Mouse (Mus musculus): Measurements from ENCODE around the gene Glcci1. TPM values are rescaled to one million over a fixed set of nuclear protein-coding genes. Genes with fewer than 3 reads are reported as not detected.
A peak's percentile ranks its signal among the peaks of the same experiment; 100 is the strongest.
"Not testable (repeated sequence)": the region's sequence is repeated elsewhere in the genome, so short reads cannot be mapped to it uniquely, and the experiment has no call there.

The Glcci1 gene
- total RNA-seq, 2 experiments from 2014 or later: 2.6 to 3.7 TPM

- ATAC-seq (replicated peaks; ENCODE audit: poor library complexity, severe bottlenecking): not testable (repeated sequence)
Observed at GRCm38 (mm10) chr6:8541531-8541930, 32.1 kb downstream of the Glcci1 start.

GRCm38 (mm10) chr6:8544822-8545221 lies 35.4 kb downstream of the Glcci1 start:
- no peak for ATAC-seq (replicated peaks; ENCODE audit: poor library complexity, severe bottlenecking)

- no peak for ATAC-seq (replicated peaks; ENCODE audit: poor library complexity, severe bottlenecking)
Observed at GRCm38 (mm10) chr6:8545780-8546179, 36.4 kb downstream of the Glcci1 start.

DNA sequence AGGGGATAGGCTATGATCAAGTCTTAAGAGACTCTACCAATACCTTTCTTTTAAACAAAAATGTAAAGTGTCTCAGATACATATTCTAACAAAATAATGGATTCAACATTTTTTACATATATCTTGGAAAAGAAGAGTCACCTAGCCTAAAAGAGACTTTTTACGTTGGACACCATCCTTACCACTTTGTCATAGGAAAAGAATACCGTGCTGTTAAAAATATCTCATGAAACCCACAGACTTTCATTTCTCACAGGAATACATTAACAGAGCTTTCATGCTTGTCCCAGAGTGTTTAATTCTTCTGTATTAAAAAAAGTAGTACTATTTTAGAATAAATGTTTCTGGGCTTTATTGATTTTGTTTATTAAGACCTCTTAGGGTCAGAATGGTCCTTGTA lies 41.8 kb downstream of the Glcci1 start:
- ATAC-seq (replicated peaks; ENCODE audit: poor library complexity, severe bottlenecking): no peak

DNA sequence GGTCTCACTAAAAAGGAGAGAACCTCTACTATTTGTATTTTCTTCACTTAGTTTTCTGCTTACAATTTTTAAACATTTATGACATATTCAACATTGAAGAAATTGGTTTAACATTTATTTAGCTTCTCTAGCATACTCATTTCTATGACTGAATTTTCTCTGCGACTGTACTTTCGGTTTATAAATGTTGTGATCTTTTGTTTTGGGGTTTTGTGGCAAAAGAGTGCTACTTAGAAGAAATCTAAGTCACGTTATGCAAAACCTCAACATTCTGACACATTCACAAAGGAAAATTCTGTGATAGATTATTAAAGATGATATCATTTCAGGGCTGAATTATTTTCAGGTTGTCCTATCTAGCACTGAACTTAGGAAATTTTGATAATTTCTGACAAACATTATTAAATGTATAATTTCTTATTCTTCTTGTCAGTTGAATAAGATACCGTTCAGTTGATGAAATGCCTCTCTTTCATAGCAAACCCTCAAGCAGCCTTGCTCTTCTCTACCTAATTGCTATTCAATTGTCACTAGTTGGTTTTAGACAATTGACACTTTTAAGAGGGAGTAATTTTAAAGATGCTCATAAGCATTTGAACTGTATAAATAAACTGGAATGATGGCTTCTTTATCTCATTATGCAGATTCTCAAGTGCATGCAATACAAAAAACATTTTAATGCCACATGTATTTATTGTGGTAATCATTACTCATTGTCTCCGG lies 47.6 kb downstream of the Glcci1 start:
- ATAC-seq (replicated peaks; ENCODE audit: poor library complexity, severe bottlenecking): no peak

- ATAC-seq (replicated peaks; ENCODE audit: poor library complexity, severe bottlenecking): no peak
Observed at GRCm38 (mm10) chr6:8560682-8561081, 51.3 kb downstream of the Glcci1 start.

DNA sequence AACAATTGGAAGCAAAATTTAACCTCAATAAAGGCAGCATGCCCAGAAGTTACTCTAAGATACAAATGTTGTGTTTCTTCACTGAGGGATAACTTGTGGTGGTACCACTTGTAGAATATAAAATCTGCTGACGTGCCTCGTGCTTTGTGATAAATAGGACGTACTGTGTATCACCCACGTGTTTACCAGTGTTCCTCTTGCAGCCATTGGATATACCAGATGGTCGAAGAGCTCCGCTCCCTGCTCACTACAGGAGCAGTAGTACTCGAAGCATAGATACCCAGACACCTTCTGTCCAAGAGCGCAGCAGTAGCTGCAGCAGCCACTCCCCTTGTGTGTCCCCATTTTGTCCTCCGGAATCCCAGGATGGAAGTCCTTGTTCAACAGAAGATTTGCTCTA lies 73.0 kb downstream of the Glcci1 start:
- no peak for ATAC-seq (replicated peaks; ENCODE audit: poor library complexity, severe bottlenecking)

GRCm38 (mm10) chr6:8583892-8584291 lies 74.5 kb downstream of the Glcci1 start:
- ATAC-seq (replicated peaks; ENCODE audit: poor library complexity, severe bottlenecking): no peak

GRCm38 (mm10) chr6:8591665-8592064 lies 82.3 kb downstream of the Glcci1 start:
- ATAC-seq (replicated peaks; ENCODE audit: poor library complexity, severe bottlenecking): no peak

GRCm38 (mm10) chr6:8617369-8617768 lies 108.0 kb downstream of the Glcci1 start:
- ATAC-seq (replicated peaks; ENCODE audit: poor library complexity, severe bottlenecking): no peak; the same call in 1 of the 2 replicates

- ATAC-seq (replicated peaks; ENCODE audit: poor library complexity, severe bottlenecking): no peak
Observed at GRCm38 (mm10) chr6:8619582-8620350, 110.4 kb downstream of the Glcci1 start.

GRCm38 (mm10) chr6:8623045-8623444 lies 113.6 kb downstream of the Glcci1 start:
- ATAC-seq (replicated peaks; ENCODE audit: poor library complexity, severe bottlenecking): no peak

DNA sequence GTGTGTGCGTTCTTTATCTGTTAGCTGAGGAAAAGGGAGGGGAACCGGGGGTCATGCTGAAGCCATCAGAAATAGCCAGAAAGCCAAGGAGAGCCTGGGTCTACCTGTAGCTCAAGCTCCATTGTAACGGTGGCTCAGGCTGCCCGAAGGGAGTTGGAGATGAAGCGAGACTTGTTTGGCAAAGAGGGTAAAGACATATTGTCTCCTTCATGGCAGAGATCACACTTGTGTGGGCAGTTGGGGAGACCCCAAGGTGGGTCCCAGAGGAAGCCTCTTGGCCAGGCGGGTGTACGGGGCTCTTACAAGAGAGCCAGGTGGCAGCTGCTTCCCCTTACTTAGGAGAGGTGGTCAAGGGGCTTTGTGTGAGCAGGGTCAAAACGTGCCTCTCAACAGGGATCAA lies 118.8 kb downstream of the Glcci1 start:
- ATAC-seq (replicated peaks; ENCODE audit: poor library complexity, severe bottlenecking): no peak

DNA sequence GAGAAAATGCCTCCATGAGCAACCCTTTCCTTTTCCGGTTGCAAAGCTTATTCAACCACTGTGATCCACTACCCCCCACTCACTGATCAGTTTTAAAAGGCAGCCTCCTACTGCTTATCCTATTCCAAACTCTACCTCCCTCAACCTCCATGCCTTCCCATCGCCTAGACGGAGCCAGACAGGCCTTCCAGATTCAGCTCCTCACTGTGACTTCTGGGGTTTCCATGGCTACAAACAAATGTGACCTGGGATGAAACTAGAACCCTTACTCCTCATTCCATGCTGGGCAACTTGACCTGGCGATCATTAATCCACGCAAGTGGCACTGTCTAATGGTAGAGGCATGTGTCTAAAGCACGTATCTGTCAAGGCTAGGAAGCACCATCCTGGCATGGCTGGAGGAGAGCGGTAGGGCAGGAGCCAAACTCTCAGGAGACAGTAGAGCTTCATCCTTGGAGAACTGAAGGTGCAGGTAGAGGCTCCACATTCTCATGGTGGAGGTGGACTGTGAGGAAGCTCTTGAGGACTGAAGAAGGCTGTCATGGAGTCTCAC lies 119.4 kb downstream of the Glcci1 start:
- ATAC-seq (replicated peaks; ENCODE audit: poor library complexity, severe bottlenecking): no peak

DNA sequence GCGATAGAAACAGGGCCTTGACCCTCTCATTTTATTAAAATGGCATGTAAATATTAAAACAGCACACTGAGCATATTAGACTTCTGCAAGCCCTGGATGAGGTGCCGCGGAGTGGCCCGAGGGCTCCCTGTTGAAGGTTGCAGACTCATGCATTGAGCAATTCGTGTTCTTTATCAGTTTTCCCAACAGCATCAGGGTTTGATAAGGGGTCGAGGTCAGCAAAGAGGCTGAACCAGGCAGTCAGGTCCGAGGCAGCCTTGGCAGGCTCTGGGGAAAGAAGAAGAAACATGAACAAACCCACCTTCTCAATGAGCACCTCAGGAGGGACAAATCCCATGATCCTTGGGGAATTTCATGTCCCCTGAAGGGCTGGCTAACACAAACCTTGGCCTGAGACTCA lies 121.1 kb downstream of the Glcci1 start:
- no peak for ATAC-seq (replicated peaks; ENCODE audit: poor library complexity, severe bottlenecking)

DNA sequence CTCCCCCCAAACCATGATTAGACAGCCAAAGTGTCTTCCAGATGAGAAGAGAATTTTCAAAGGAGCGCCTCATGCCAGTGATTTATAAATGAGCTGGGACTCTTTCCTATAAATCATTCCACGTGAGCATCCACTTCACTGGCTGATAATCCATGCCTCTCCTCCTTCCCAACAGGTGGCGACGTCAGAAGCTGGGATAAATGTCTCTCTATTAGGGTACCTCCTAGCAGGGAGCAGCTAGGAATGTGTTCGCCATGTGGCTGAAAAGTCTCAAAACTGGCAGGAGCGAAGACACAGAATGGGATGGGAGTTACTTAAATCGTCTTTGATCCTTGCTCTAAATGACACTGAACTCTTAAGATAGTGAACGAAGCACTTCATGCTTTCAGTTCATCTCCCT lies 122.0 kb downstream of the Glcci1 start:
- ATAC-seq (replicated peaks; ENCODE audit: poor library complexity, severe bottlenecking): no peak

DNA sequence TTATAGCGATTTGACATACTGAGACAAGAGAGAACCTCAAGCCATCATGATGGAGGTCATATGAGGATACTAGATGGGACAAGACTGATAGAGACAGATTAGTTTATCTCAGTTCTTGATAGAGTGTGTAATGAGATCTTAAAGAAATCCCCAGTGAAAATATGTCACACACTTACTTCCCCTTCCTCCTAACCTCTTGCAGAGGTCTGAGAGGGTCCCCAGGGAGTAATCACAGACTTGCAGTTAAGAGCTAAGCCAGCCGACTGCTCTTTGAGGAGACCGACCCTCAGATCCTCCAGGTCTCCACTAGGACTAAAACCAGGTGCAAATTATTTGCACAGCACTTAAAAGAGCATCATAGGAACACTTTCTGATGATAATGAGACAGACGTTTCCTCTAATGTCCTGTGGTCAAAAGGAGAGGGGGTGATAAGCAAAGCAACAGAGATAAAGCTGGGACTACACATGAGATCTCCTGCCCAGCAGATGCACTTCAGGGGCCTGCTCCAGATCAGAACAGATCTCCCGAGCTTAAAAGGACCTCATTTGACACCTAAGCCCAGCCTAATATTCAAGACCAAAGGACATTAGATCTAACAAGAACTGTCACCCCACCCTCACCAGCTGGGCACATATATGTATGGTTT lies 122.7 kb downstream of the Glcci1 start:
- peak; percentile 17; the same call in 1 of the 2 replicates for ATAC-seq (replicated peaks; ENCODE audit: poor library complexity, severe bottlenecking)

DNA sequence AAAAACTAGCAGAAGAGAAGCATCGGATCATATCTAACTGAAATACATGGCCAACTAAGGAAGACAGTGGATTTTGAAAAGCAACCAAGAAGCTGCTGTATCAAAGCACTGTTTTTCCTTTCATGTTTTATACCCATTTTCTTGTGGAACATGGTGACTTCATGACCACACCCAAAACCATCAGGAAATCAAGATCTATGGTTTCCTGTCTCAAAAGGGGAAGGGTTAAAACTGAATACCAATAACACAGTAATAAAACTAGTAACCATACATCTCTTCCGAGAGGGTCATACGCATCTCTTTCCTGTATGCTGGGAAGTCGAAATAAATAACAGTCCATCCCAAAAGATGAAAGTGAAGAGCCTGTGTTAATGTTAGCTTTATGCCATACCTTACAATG lies 123.3 kb downstream of the Glcci1 start:
- no peak for ATAC-seq (replicated peaks; ENCODE audit: poor library complexity, severe bottlenecking)

DNA sequence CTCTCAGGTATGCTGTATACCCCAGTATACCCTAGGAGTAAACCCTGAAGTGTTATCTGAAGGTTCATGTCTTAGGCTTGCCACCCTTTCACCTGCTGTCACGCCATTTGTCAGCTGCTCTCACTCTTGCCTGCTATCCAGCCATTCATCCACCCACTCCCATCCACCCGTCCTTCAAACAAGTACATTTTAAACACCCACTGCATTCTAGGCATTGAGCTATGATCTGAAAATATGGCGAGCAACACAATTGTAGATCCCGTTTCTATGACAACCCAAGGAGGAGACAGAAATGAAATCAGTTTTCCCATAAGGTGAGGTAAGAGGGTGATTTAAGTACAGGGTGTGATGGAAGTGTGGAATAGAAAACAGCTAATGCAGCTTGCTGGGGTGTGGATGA lies 128.7 kb downstream of the Glcci1 start:
- no peak for ATAC-seq (replicated peaks; ENCODE audit: poor library complexity, severe bottlenecking)

DNA sequence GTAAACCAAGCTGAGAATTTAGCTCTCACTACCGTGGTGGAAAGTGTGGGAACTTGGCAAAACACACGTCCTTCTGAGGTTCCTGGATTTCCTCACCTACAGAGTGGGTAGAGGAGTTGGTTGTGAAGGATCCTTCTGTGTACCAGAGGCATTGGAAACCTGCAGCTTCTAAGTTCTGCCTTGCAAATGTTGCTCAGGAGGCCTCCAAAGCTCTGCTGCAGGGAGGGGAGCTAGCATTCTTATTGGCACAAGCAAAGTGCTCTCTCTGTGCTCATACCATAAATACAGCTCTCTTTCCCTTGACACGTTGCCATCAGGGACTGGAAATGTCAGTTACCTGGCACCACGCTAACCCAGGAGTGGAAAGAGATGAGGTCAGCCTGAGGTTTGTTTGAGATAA lies 129.5 kb downstream of the Glcci1 start:
- no peak for ATAC-seq (replicated peaks; ENCODE audit: poor library complexity, severe bottlenecking)

- no peak for ATAC-seq (replicated peaks; ENCODE audit: poor library complexity, severe bottlenecking)
Observed at GRCm38 (mm10) chr6:8639526-8639925, 130.1 kb downstream of the Glcci1 start.

All from granulocyte monocyte progenitor cell, adult 5-6 weeks (primary cell).